Mouse (Mus musculus) layer of hippocampus, adult 8-10 months (tissue): ENCODE data around the gene Edem2. TPM values are rescaled to one million over a fixed set of nuclear protein-coding genes. Genes with fewer than 3 reads are reported as not detected.

Experiments used
- total RNA-seq, 4 experiments: library from RNA; stranded (reverse); gene quantifications; 2 replicates each; pipeline ENCODE4 v1.2.4; 2022

Gene Edem2
- total RNA-seq, 4 experiments from 2014 or later, result 23.9 to 33.5 (median 27.8) TPM

Other genes with a start within 250 kb of the Edem2 start
- 10 to 100 TPM; 61.2 to 72.6 (median 61.8) TPM for gene Acss2, start 211.5 kb downstream of the Edem2 start, total RNA-seq
- 100 to 1,000 TPM; 112 to 119 (median 115) TPM for gene Ggt7, start 211.2 kb downstream of the Edem2 start, total RNA-seq
- gene Gss, start 136.7 kb downstream of the Edem2 start, total RNA-seq, result 10 to 100 TPM; 21.4 to 26.8 (median 22.2) TPM
- 1 to 10 TPM; 2.6 to 6.0 (median 4.5) TPM for gene Myh7b, start 118.3 kb downstream of the Edem2 start, total RNA-seq
- 100 to 1,000 TPM; 158 to 175 (median 167) TPM for gene Trpc4ap, start 37.1 kb downstream of the Edem2 start, total RNA-seq
- gene Gm17581, start 6.4 kb upstream of the Edem2 start, total RNA-seq, result not detected
- gene Procr, start 21.6 kb upstream of the Edem2 start, total RNA-seq, result 1 to 10 TPM in 3 of 4 experiments, under 1 TPM in 1; 0.85 to 2.6 (median 1.3) TPM
- 10 to 100 TPM; 30.6 to 40.1 (median 35.6) TPM for gene Mmp24, start 45.9 kb upstream of the Edem2 start, total RNA-seq
- 10 to 100 TPM; 54.2 to 56.6 (median 55.9) TPM for gene BC029722, start 90.0 kb upstream of the Edem2 start, total RNA-seq
- gene Eif6, start 97.5 kb upstream of the Edem2 start, total RNA-seq, result 10 to 100 TPM; 53.8 to 72.8 (median 66.9) TPM
- gene Fam83c, start 105.4 kb upstream of the Edem2 start, total RNA-seq, result not detected
- gene Uqcc1, start 200.8 kb upstream of the Edem2 start, total RNA-seq, result 10 to 100 TPM; 76.5 to 83.3 (median 78.3) TPM
- not detected for gene Gm15557, start 211.3 kb upstream of the Edem2 start, total RNA-seq
- under 1 TPM in 3 of 4 experiments, not detected in 1; 0.18 to 0.31 (median 0.31) TPM for gene Gdf5, start 215.9 kb upstream of the Edem2 start, total RNA-seq
- 10 to 100 TPM; 21.9 to 24.9 (median 24.5) TPM for gene Cep250, start 227.0 kb upstream of the Edem2 start, total RNA-seq